Mouse (Mus musculus) spleen, adult 2 months (tissue): ENCODE measurements around the gene Qrsl1. TPM values are rescaled to one million over a fixed set of nuclear protein-coding genes. Genes with fewer than 3 reads are reported as not detected.

ENCODE experiments used
- DNase-seq, 2 experiments: peaks; one replicate each; pipeline versions ENCODE4 v3.0.0 to v3.0.0-alpha.2; 2012 to 2021; ENCODE audit warnings: low spot score in 2 of 2, low read depth in 1 of 2
- H3K27ac ChIP-seq: fragments of 200-500 bp; 2 replicates; pipeline ENCODE4 v1.5.1; 2012; ENCODE audit warnings: low read length, inconsistent platforms; ENCODE audit not compliant: insufficient read depth
- H3K27me3 ChIP-seq: fragments of 200-500 bp; 2 replicates; pipeline ENCODE4 v1.6.1; 2012; ENCODE audit warnings: mild to moderate bottlenecking, moderate library complexity, low read length, inconsistent platforms; ENCODE audit not compliant: control insufficient read depth, insufficient read depth
- H3K36me3 ChIP-seq: fragments of 200-500 bp; 2 replicates; pipeline ENCODE4 v1.6.1; 2012; ENCODE audit warnings: mild to moderate bottlenecking, low read length, inconsistent platforms; ENCODE audit not compliant: control insufficient read depth, insufficient read depth
- H3K4me1 ChIP-seq: fragments of 200-500 bp; 2 replicates; pipeline ENCODE4 v1.6.1; 2011; ENCODE audit warnings: inconsistent platforms; ENCODE audit not compliant: control insufficient read depth, insufficient read depth, insufficient read length
- H3K4me3 ChIP-seq: fragments of 200-500 bp; 2 replicates; pipeline ENCODE4 v1.5.1; 2011; ENCODE audit warnings: mild to moderate bottlenecking, inconsistent platforms; ENCODE audit not compliant: insufficient read depth, insufficient read length; ENCODE audit errors: extremely low read depth
- CTCF ChIP-seq: fragments of 200-500 bp; IDR thresholded peaks from 2 replicates; pipeline ENCODE4 v1.5.1; 2011; ENCODE audit warnings: mild to moderate bottlenecking, inconsistent platforms; ENCODE audit not compliant: insufficient read depth, insufficient read length, insufficient replicate concordance; ENCODE audit errors: extremely low read depth
- POLR2A ChIP-seq: fragments of 200-500 bp; IDR thresholded peaks from 2 replicates; pipeline ENCODE4 v1.6.1; 2011; ENCODE audit warnings: low read depth, low read length, inconsistent platforms
- WGBS: fragments of 180-500 bp; shearing (Covaris S2); methylation state at CpG from one replicate; pipeline ENCODE4 v1.1.7; 2018; 5-methylcytosine and 5-hydroxymethylcytosine counted together
- polyA plus RNA-seq: library from polyadenylated mRNA; depleted of rRNA; stranded (reverse); fragments of >200 nt; gene quantifications from 2 replicates; pipeline ENCODE4 v1.2.3, GENCODE M21; 2012

The Qrsl1 gene
- polyA plus RNA-seq, 1 experiment = 9.4 TPM

GRCm38 (mm10) chr10:43849478-43849877 is 52.1 kb downstream of the Qrsl1 start:
- H3K27ac ChIP-seq = no peak overlapping the region

GRCm38 (mm10) chr10:43846141-43846622 is 55.4 kb downstream of the Qrsl1 start:
- no peak for DNase-seq
- Histone ChIP-seq H3K4me3 (no peak overlapping the region), H3K4me1 (no peaks in the 10 kb centered on the region), H3K27ac (no peak overlapping the region), H3K27me3 (no peaks in the 10 kb centered on the region), H3K36me3 (no peaks in the 10 kb centered on the region)
- TF ChIP-seq CTCF (no peak), POLR2A (no peak)
- WGBS = 59% methylated on average over 2 of the region's 2 CpGs

More at GRCm38 (mm10) chr10:43849478-43849877, 52.1 kb downstream of the Qrsl1 start:
- no peak for TF ChIP-seq POLR2A
- TF ChIP-seq CTCF = no peak
- Histone ChIP-seq H3K4me1 (no peaks in the 10 kb centered on the region), H3K27me3 (no peaks in the 10 kb centered on the region), H3K4me3 (no peak overlapping the region), H3K36me3 (no peaks in the 10 kb centered on the region)
- DNase-seq = no peak
- 41% methylated on average over 3 of the region's 3 CpGs for WGBS

- TF ChIP-seq CTCF = no peak
- no peak for TF ChIP-seq POLR2A
- Histone ChIP-seq H3K4me3 (no peak overlapping the region), H3K27me3 (no peaks in the 10 kb centered on the region), H3K4me1 (no peaks in the 10 kb centered on the region), H3K36me3 (no peaks in the 10 kb centered on the region), H3K27ac (no peak overlapping the region)
- no peak for DNase-seq
- 74% methylated on average over 3 of the region's 3 CpGs for WGBS
These were observed 56.1 kb downstream of the Qrsl1 start for GRCm38 (mm10) chr10:43845442-43845841.

GRCm38 (mm10) chr10:43841441-43841840 is 60.1 kb downstream of the Qrsl1 start:
- no peak overlapping the region for H3K27ac ChIP-seq
- 82% methylated on average over 5 of the region's 5 CpGs for WGBS
- H3K36me3 ChIP-seq = no peaks in the 10 kb centered on the region
- no peak for DNase-seq
- TF ChIP-seq POLR2A = no peak
- TF ChIP-seq CTCF = no peak
- no peak overlapping the region for H3K4me3 ChIP-seq
- no peaks in the 10 kb centered on the region for H3K4me1 ChIP-seq
- no peaks in the 10 kb centered on the region for H3K27me3 ChIP-seq

GRCm38 (mm10) chr10:43832868-43833267 is 68.7 kb downstream of the Qrsl1 start:
- no peak for DNase-seq
- no peak overlapping the region for H3K27ac ChIP-seq
- peaks cover 15% of the 10 kb centered on the region for H3K4me1 ChIP-seq
- TF ChIP-seq CTCF (no peak), POLR2A (no peak)
- H3K4me3 ChIP-seq = no peak overlapping the region
- WGBS = 18% methylated on average over 5 of the region's 5 CpGs
- no peaks in the 10 kb centered on the region for H3K27me3 ChIP-seq
- H3K36me3 ChIP-seq = no peaks in the 10 kb centered on the region

- WGBS = 40% methylated on average over 17 of the region's 17 CpGs
- H3K4me3 ChIP-seq = no peak overlapping the region
These were observed 71.1 kb downstream of the Qrsl1 start for GRCm38 (mm10) chr10:43830251-43831018.

GRCm38 (mm10) chr10:43828686-43829015 is 72.9 kb downstream of the Qrsl1 start:
- WGBS = 94% methylated on average over 10 of the region's 10 CpGs
- H3K36me3 ChIP-seq = no peaks in the 10 kb centered on the region
- DNase-seq = peak in 1 of 2 experiments; percentile 1
- H3K27ac ChIP-seq = peak overlapping the region; percentile 30; the same call in 1 of the 2 replicates
- no peak for TF ChIP-seq POLR2A
- TF ChIP-seq CTCF = no peak
- no peak overlapping the region for H3K4me3 ChIP-seq
- peaks cover 26% of the 10 kb centered on the region for H3K4me1 ChIP-seq
- no peaks in the 10 kb centered on the region for H3K27me3 ChIP-seq

More at GRCm38 (mm10) chr10:43830251-43831018, 71.1 kb downstream of the Qrsl1 start:
- Histone ChIP-seq H3K4me1 (peaks cover 26% of the 10 kb centered on the region), H3K27me3 (no peaks in the 10 kb centered on the region), H3K36me3 (no peaks in the 10 kb centered on the region), H3K27ac (peak overlapping the region; percentile 6; the same call in 1 of the 2 replicates)
- TF ChIP-seq POLR2A = no peak
- TF ChIP-seq CTCF = no peak
- peak in 1 of 2 experiments; percentile 61 for DNase-seq
